Mouse (Mus musculus): ENCODE results near the gene Trim52.

DNA sequence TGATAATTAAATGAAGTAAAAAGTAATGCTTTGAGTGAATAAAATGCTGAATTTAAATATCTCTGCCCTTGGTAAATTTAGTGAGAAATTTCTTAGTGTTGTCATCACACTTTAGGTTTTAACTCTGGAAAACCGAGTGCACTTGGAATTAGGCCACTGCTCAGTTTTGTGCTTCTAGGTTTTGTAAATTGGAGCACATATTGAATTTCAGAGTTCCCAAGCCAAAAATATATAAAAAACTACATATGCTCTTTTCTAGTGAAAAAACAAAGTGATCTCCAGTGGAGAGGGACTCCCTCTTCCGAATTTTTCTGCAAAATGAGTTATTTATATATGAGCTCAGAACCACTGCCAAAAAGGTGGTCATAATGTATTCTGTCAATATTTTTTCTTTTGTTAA lies 45.2 kb downstream of the Trim52 start:
- TF ChIP-seq CTCF (IDR thresholded peaks at IDR 0.05; ENCODE audit: extremely low read depth, insufficient read length, insufficient replicate concordance, low read depth, low read length), result no peak
- no peak for TF ChIP-seq POLR2A (IDR thresholded peaks at IDR 0.05; ENCODE audit: low read depth, low read length)
